Mouse (Mus musculus): ENCODE measurements at regions not wholly inside any gene's neighbourhood (a gene's known extent, or its start where the extent isn't known, plus 50 kb on each side); places are given as distances from the start of the nearest gene placed in this dataset.

DNA sequence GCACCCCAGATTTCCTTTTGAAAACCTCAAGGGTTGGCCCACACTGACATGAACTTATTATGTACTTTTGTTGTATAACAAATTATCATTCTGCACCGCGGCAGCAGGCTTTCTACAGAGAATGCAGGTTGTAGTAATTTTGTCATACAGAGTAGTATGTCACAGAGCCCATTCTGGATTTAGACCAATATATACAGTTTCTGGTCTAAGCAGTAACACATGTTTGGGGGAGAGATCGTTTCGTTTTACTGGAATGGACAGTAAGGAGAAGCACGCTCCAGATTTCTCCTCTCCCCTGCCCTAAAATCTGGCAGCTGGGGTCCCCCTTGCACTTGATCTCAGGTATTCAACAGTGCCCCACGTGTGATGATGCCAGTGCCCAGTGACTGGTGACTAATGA is 76.0 kb upstream of the Smim23 start:
- TF ChIP-seq POLR2A (IDR thresholded peaks at IDR 0.05; ENCODE audit: borderline replicate concordance, control insufficient read depth, low read depth, low read length) (no peak), CTCF (IDR thresholded peaks at IDR 0.05; ENCODE audit: control insufficient read depth, insufficient read depth, low read length) (no peak)
